Mouse (Mus musculus) heart, adult 8-10 months (tissue): ENCODE measurements around the gene Nrf1. TPM values are rescaled to one million over a fixed set of nuclear protein-coding genes. Genes with fewer than 3 reads are reported as not detected.

ENCODE experiments used
- DNase-seq: peaks from one replicate; pipeline ENCODE4 v3.0.0; 2022; ENCODE audit warnings: low spot score
- total RNA-seq, 4 experiments: library from RNA; stranded (reverse); gene quantifications; 2 replicates each; pipeline ENCODE4 v1.2.4; 2022

Nrf1 gene
- total RNA-seq, 4 experiments from 2014 or later, result 10.6 to 12.3 (median 11.3) TPM

GRCm38 (mm10) chr6:30147058-30147457 lies 99.3 kb downstream of the Nrf1 start:
- no peak for DNase-seq

GRCm38 (mm10) chr6:30147753-30148152 lies 100.0 kb downstream of the Nrf1 start:
- no peak for DNase-seq

GRCm38 (mm10) chr6:30150471-30150870 lies 102.7 kb downstream of the Nrf1 start:
- no peak for DNase-seq

- DNase-seq, result no peak
Observed at GRCm38 (mm10) chr6:30152163-30152562, 104.4 kb downstream of the Nrf1 start.

GRCm38 (mm10) chr6:30152649-30153048 lies 104.9 kb downstream of the Nrf1 start:
- no peak for DNase-seq

GRCm38 (mm10) chr6:30153076-30153475 lies 105.3 kb downstream of the Nrf1 start:
- no peak for DNase-seq

- no peak for DNase-seq
Observed at GRCm38 (mm10) chr6:30153733-30154415, 106.1 kb downstream of the Nrf1 start.

GRCm38 (mm10) chr6:30159516-30160045 lies 111.8 kb downstream of the Nrf1 start:
- no peak for DNase-seq

GRCm38 (mm10) chr6:30160408-30160807 lies 112.6 kb downstream of the Nrf1 start:
- DNase-seq, result no peak

GRCm38 (mm10) chr6:30161618-30162017 lies 113.8 kb downstream of the Nrf1 start:
- DNase-seq, result no peak

- no peak for DNase-seq
Observed at GRCm38 (mm10) chr6:30162091-30162490, 114.3 kb downstream of the Nrf1 start.

GRCm38 (mm10) chr6:30166349-30166748 lies 118.6 kb downstream of the Nrf1 start:
- no peak for DNase-seq

GRCm38 (mm10) chr6:30167192-30167591 lies 119.4 kb downstream of the Nrf1 start:
- DNase-seq, result no peak

GRCm38 (mm10) chr6:30168275-30168674 lies 120.5 kb downstream of the Nrf1 start:
- DNase-seq, result peak; percentile 49

- no peak for DNase-seq
Observed at GRCm38 (mm10) chr6:30169148-30169547, 121.4 kb downstream of the Nrf1 start.

- no peak for DNase-seq
Observed at GRCm38 (mm10) chr6:30171226-30171625, 123.4 kb downstream of the Nrf1 start.

GRCm38 (mm10) chr6:30171967-30172366 lies 124.2 kb downstream of the Nrf1 start:
- no peak for DNase-seq

GRCm38 (mm10) chr6:30172441-30172819 lies 124.6 kb downstream of the Nrf1 start:
- DNase-seq, result no peak

- DNase-seq, result no peak
Observed at GRCm38 (mm10) chr6:30172820-30173550, 125.2 kb downstream of the Nrf1 start.

GRCm38 (mm10) chr6:30173551-30174460 lies 126.0 kb downstream of the Nrf1 start:
- no peak for DNase-seq

- no peak for DNase-seq
Observed at GRCm38 (mm10) chr6:30174461-30175224, 126.9 kb downstream of the Nrf1 start.
